Mouse (Mus musculus): ENCODE data around the gene Vmn1r220. TPM values are rescaled to one million over a fixed set of nuclear protein-coding genes. Genes with fewer than 3 reads are reported as not detected.

Vmn1r220 gene
- total RNA-seq, 1 experiment, result not detected

DNA sequence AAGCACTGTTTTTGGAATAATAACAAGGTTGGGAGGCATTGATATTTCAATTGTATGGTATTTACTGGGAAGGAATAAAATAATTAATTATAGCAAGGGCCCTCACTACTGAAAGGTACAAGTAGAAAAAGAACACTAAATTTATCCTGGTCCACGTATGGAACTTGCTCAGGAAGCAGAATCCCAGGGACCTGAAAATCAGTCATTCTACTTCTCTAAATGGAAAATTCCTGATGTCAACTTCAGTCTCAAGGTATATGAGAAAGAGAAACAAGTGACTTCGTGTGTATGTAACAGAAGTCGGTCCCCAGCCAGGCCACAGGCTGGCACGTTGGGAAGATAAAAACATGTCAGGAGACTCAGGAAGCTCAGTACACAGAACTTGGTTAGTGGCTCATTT lies 28.8 kb downstream of the Vmn1r220 start, which contains the start of gene Vmn1r219:
Gene Vmn1r219, plus strand, starts transcription at position 301 of the 400 bp plus-strand sequence.
- TF ChIP-seq CHD2 (IDR thresholded peaks at IDR 0.05; ENCODE audit: low read depth, low read length) (no peak), MAFK (IDR thresholded peaks at IDR 0.05; ENCODE audit: insufficient read depth, low read depth, low read length) (no peak), ZNF384 (IDR thresholded peaks at IDR 0.05; ENCODE audit: low read depth, low read length) (no peak), HCFC1 (IDR thresholded peaks at IDR 0.05; ENCODE audit: borderline replicate concordance, insufficient read depth, low read length) (no peak), ZC3H11A (IDR thresholded peaks at IDR 0.05; ENCODE audit: borderline replicate concordance, low read depth, low read length) (no peak)
- Histone ChIP-seq H3K9me3 (ENCODE audit: control insufficient read depth, insufficient read depth, low read depth, low read length) (no peaks in the 10 kb centered on the region), H3K4me3 (ENCODE audit: insufficient read depth in 1 of 2, low read depth in 1 of 2, low read length in 2 of 2, poor library complexity in 1 of 2, severe bottlenecking in 1 of 2) (no peak within 1 kb of the TSS), H3K4me1 (ENCODE audit: control insufficient read depth in 2 of 2, insufficient read depth in 2 of 2, low read length in 2 of 2, poor library complexity in 1 of 2) (peaks cover 0 to 2% of the 10 kb centered on the region in 2 experiments; a peak in 1 of 4 replicates), H3K36me3 (ENCODE audit: control insufficient read depth, insufficient read depth, low read length, poor library complexity, severe bottlenecking) (no peaks in the 10 kb centered on the region), H3K27ac (ENCODE audit: insufficient read depth, low read depth, low read length, poor library complexity, severe bottlenecking) (no peak within 1 kb of the TSS), H3K9ac (ENCODE audit: insufficient read depth, low read depth, low read length, poor library complexity, severe bottlenecking) (no peak within 1 kb of the TSS)
- in situ Hi-C loops (cut with MboI; ENCODE audit: low sequenced_read_pairs in 2 of 2, unreplicated experiment in 2 of 2), result no loop called here
- DNase-seq (ENCODE audit: low read depth, low spot score), result no peak

DNA sequence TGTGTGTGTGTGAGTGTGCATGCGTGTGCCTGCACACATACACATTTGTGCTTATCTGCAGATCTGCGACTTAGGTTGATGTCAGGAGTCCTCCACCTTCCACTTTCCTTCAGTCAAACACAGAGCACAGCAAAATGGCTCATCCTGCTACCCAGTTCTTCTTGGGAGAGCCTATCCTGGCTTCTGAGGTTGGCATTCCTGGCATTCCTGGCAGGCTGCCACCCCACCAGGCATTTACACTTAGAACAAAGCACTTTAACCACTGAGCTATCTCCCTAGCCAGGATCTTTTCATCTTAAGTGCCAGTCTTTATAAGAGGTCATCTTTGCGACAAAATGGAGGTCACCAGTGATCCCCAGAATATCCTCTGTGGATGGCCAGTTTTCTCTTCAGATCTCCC lies 29.9 kb downstream of the Vmn1r220 start:
- Histone ChIP-seq H3K9me3 (ENCODE audit: control insufficient read depth, insufficient read depth, low read depth, low read length) (no peaks in the 10 kb centered on the region), H3K36me3 (ENCODE audit: control insufficient read depth, insufficient read depth, low read length, poor library complexity, severe bottlenecking) (no peaks in the 10 kb centered on the region), H3K27ac (ENCODE audit: insufficient read depth, low read depth, low read length, poor library complexity, severe bottlenecking) (no peak overlapping the region), H3K9ac (ENCODE audit: insufficient read depth, low read depth, low read length, poor library complexity, severe bottlenecking) (no peak overlapping the region), H3K4me3 (ENCODE audit: insufficient read depth in 1 of 2, low read depth in 1 of 2, low read length in 2 of 2, poor library complexity in 1 of 2, severe bottlenecking in 1 of 2) (no peak overlapping the region), H3K4me1 (ENCODE audit: control insufficient read depth in 2 of 2, insufficient read depth in 2 of 2, low read length in 2 of 2, poor library complexity in 1 of 2) (peaks cover 0 to 2% of the 10 kb centered on the region in 2 experiments; a peak in 1 of 4 replicates)
- in situ Hi-C loops (cut with MboI; ENCODE audit: low sequenced_read_pairs in 2 of 2, unreplicated experiment in 2 of 2), result no loop called here
- TF ChIP-seq ZNF384 (IDR thresholded peaks at IDR 0.05; ENCODE audit: low read depth, low read length), result no peak
- TF ChIP-seq HCFC1 (IDR thresholded peaks at IDR 0.05; ENCODE audit: borderline replicate concordance, insufficient read depth, low read length), result no peak
- TF ChIP-seq ZC3H11A (IDR thresholded peaks at IDR 0.05; ENCODE audit: borderline replicate concordance, low read depth, low read length), result no peak
- no peak for TF ChIP-seq MAFK (IDR thresholded peaks at IDR 0.05; ENCODE audit: insufficient read depth, low read depth, low read length)
- TF ChIP-seq CHD2 (IDR thresholded peaks at IDR 0.05; ENCODE audit: low read depth, low read length), result no peak
- peak; percentile 34 for DNase-seq (ENCODE audit: low read depth, low spot score)

DNA sequence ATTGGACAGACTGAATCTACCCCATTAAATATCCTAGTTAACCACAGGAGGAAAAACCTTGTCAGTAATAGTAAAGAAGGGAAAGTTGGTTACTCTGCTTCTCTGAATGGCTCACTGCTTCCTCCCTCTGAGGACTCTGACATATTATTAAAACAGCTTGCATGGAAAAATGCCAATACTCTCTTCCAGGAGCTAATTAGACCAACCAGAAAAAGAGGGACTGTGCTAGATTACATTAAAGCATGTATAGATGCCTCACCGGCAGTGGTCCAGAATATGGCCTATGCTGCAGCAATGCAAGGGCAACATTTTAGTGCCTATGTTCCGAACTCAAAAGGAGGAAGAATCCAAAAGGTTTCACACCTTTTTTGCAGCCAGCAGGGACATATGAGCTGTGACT lies 48.9 kb downstream of the Vmn1r220 start:
- H3K4me3 ChIP-seq (ENCODE audit: insufficient read depth in 1 of 2, low read depth in 1 of 2, low read length in 2 of 2, poor library complexity in 1 of 2, severe bottlenecking in 1 of 2), result no peak overlapping the region

GRCm38 (mm10) chr13:23133501-23133900 lies 54.3 kb downstream of the Vmn1r220 start:
- Histone ChIP-seq H3K36me3 (ENCODE audit: control insufficient read depth, insufficient read depth, low read length, poor library complexity, severe bottlenecking) (no peaks in the 10 kb centered on the region), H3K9ac (ENCODE audit: insufficient read depth, low read depth, low read length, poor library complexity, severe bottlenecking) (no peak overlapping the region), H3K9me3 (ENCODE audit: control insufficient read depth, insufficient read depth, low read depth, low read length) (no peaks in the 10 kb centered on the region), H3K27ac (ENCODE audit: insufficient read depth, low read depth, low read length, poor library complexity, severe bottlenecking) (no peak overlapping the region), H3K4me1 (ENCODE audit: control insufficient read depth in 2 of 2, insufficient read depth in 2 of 2, low read length in 2 of 2, poor library complexity in 1 of 2) (no peaks in the 10 kb centered on the region), H3K4me3 (ENCODE audit: insufficient read depth in 1 of 2, low read depth in 1 of 2, low read length in 2 of 2, poor library complexity in 1 of 2, severe bottlenecking in 1 of 2) (no peak overlapping the region)
- DNase-seq (ENCODE audit: low read depth, low spot score), result peak; percentile 11
- in situ Hi-C loops (cut with MboI; ENCODE audit: low sequenced_read_pairs in 2 of 2, unreplicated experiment in 2 of 2), result no loop called here
- no peak for TF ChIP-seq ZC3H11A (IDR thresholded peaks at IDR 0.05; ENCODE audit: borderline replicate concordance, low read depth, low read length)
- no peak for TF ChIP-seq ZNF384 (IDR thresholded peaks at IDR 0.05; ENCODE audit: low read depth, low read length)
- no peak for TF ChIP-seq CHD2 (IDR thresholded peaks at IDR 0.05; ENCODE audit: low read depth, low read length)
- no peak for TF ChIP-seq HCFC1 (IDR thresholded peaks at IDR 0.05; ENCODE audit: borderline replicate concordance, insufficient read depth, low read length)
- no peak for TF ChIP-seq MAFK (IDR thresholded peaks at IDR 0.05; ENCODE audit: insufficient read depth, low read depth, low read length)

More for the DNA sequence above, 48.9 kb downstream of the Vmn1r220 start:
- TF ChIP-seq MAFK (IDR thresholded peaks at IDR 0.05; ENCODE audit: insufficient read depth, low read depth, low read length) (no peak), HCFC1 (IDR thresholded peaks at IDR 0.05; ENCODE audit: borderline replicate concordance, insufficient read depth, low read length) (no peak), CHD2 (IDR thresholded peaks at IDR 0.05; ENCODE audit: low read depth, low read length) (no peak), ZC3H11A (IDR thresholded peaks at IDR 0.05; ENCODE audit: borderline replicate concordance, low read depth, low read length) (no peak), ZNF384 (IDR thresholded peaks at IDR 0.05; ENCODE audit: low read depth, low read length) (no peak)
- in situ Hi-C loops (cut with MboI; ENCODE audit: low sequenced_read_pairs in 2 of 2, unreplicated experiment in 2 of 2), result no loop called here
- no peaks in the 10 kb centered on the region for H3K36me3 ChIP-seq (ENCODE audit: control insufficient read depth, insufficient read depth, low read length, poor library complexity, severe bottlenecking)
- H3K27ac ChIP-seq (ENCODE audit: insufficient read depth, low read depth, low read length, poor library complexity, severe bottlenecking), result no peak overlapping the region
- H3K9me3 ChIP-seq (ENCODE audit: control insufficient read depth, insufficient read depth, low read depth, low read length), result no peaks in the 10 kb centered on the region
- no peak overlapping the region for H3K9ac ChIP-seq (ENCODE audit: insufficient read depth, low read depth, low read length, poor library complexity, severe bottlenecking)
- no peak for DNase-seq (ENCODE audit: low read depth, low spot score)
- no peaks in the 10 kb centered on the region for H3K4me1 ChIP-seq (ENCODE audit: control insufficient read depth in 2 of 2, insufficient read depth in 2 of 2, low read length in 2 of 2, poor library complexity in 1 of 2)

DNA sequence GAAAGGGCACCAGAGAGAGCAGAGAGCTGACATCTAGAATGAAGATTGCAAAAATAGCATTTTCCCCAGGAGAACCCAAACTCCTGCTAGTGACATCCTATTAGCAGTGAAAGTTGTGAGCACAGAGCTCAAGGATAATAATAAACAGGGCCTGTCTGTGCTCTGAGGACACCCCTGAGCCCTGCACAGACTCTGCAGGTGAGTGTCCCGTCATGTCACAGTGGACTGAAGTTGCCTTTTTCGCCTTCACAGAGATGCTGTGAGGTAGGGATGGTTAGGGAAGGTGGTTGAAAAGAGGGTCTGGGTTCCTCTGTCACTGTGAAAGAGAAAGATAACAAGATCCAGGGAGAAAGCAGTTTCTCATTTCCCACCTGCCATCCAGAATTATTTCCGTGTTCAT lies 54.7 kb downstream of the Vmn1r220 start, which contains the start of gene Vmn1r218:
Gene Vmn1r218, plus strand, starts transcription at position 57 of the 400 bp plus-strand sequence.
- TF ChIP-seq HCFC1 (IDR thresholded peaks at IDR 0.05; ENCODE audit: borderline replicate concordance, insufficient read depth, low read length), result no peak
- TF ChIP-seq ZC3H11A (IDR thresholded peaks at IDR 0.05; ENCODE audit: borderline replicate concordance, low read depth, low read length), result no peak
- TF ChIP-seq ZNF384 (IDR thresholded peaks at IDR 0.05; ENCODE audit: low read depth, low read length), result no peak
- no peak for TF ChIP-seq CHD2 (IDR thresholded peaks at IDR 0.05; ENCODE audit: low read depth, low read length)
- TF ChIP-seq MAFK (IDR thresholded peaks at IDR 0.05; ENCODE audit: insufficient read depth, low read depth, low read length), result no peak
- no peaks in the 10 kb centered on the region for H3K9me3 ChIP-seq (ENCODE audit: control insufficient read depth, insufficient read depth, low read depth, low read length)
- no peak for DNase-seq (ENCODE audit: low read depth, low spot score)
- in situ Hi-C loops (cut with MboI; ENCODE audit: low sequenced_read_pairs in 2 of 2, unreplicated experiment in 2 of 2), result no loop called here
- no peak within 1 kb of the TSS for H3K4me3 ChIP-seq (ENCODE audit: insufficient read depth in 1 of 2, low read depth in 1 of 2, low read length in 2 of 2, poor library complexity in 1 of 2, severe bottlenecking in 1 of 2)
- H3K27ac ChIP-seq (ENCODE audit: insufficient read depth, low read depth, low read length, poor library complexity, severe bottlenecking), result no peak within 1 kb of the TSS
- no peaks in the 10 kb centered on the region for H3K36me3 ChIP-seq (ENCODE audit: control insufficient read depth, insufficient read depth, low read length, poor library complexity, severe bottlenecking)
- H3K9ac ChIP-seq (ENCODE audit: insufficient read depth, low read depth, low read length, poor library complexity, severe bottlenecking), result no peak within 1 kb of the TSS
- no peaks in the 10 kb centered on the region for H3K4me1 ChIP-seq (ENCODE audit: control insufficient read depth in 2 of 2, insufficient read depth in 2 of 2, low read length in 2 of 2, poor library complexity in 1 of 2)

Measured in ES-E14 (cell line).